Mouse (Mus musculus) bone marrow macrophage, adult 2 months (primary cell): ENCODE measurements around the gene Armc8. TPM values are rescaled to one million over a fixed set of nuclear protein-coding genes. Genes with fewer than 3 reads are reported as not detected.

Source experiments
- H3K27ac ChIP-seq: 2 replicates; pipeline ENCODE4 v1.5.1; 2012; ENCODE audit warnings: low read depth, low read length; ENCODE audit not compliant: insufficient read depth
- H3K4me1 ChIP-seq: 2 replicates; pipeline ENCODE4 v1.6.1; 2012; ENCODE audit warnings: low read length; ENCODE audit not compliant: control insufficient read depth, insufficient read depth
- H3K4me3 ChIP-seq: 2 replicates; pipeline ENCODE4 v1.5.1; 2012; ENCODE audit warnings: mild to moderate bottlenecking, low read length, moderate library complexity; ENCODE audit not compliant: insufficient read depth
- CTCF ChIP-seq: IDR thresholded peaks from 2 replicates; pipeline ENCODE4 v1.5.1; 2012; ENCODE audit warnings: low read depth, mild to moderate bottlenecking, low read length, moderate library complexity
- POLR2A ChIP-seq: IDR thresholded peaks from 2 replicates; pipeline ENCODE4 v1.6.1; 2012; ENCODE audit warnings: mild to moderate bottlenecking, low read depth, low read length, borderline replicate concordance
- polyA plus RNA-seq: library from polyadenylated mRNA; stranded (reverse); fragments of >200 nt; gene quantifications from 2 replicates; pipeline ENCODE4 v1.2.4, GENCODE M21; 2012; ENCODE audit not compliant: missing spikeins, insufficient read depth, insufficient read length

Gene Armc8
- polyA plus RNA-seq, 1 experiment: 17.4 TPM

- H3K27ac ChIP-seq: no peak overlapping the region
- no peak overlapping the region for H3K4me3 ChIP-seq
- H3K4me1 ChIP-seq: 0 out of 2 replicates have a peak, but pooled peaks cover 2% of the 10 kb centered on the region
- TF ChIP-seq CTCF (no peak), POLR2A (no peak)
These were observed 22.4 kb downstream of the Armc8 start for GRCm38 (mm10) chr9:99546259-99546658.

- Histone ChIP-seq H3K4me3 (no peak overlapping the region), H3K27ac (no peak overlapping the region), H3K4me1 (no peaks in the 10 kb centered on the region)
- TF ChIP-seq CTCF (no peak), POLR2A (no peak)
These were observed 36.8 kb downstream of the Armc8 start for GRCm38 (mm10) chr9:99531865-99532264.

- no peak for TF ChIP-seq CTCF
- no peak for TF ChIP-seq POLR2A
- Histone ChIP-seq H3K4me1 (peaks cover 6% of the 10 kb centered on the region), H3K27ac (no peak overlapping the region), H3K4me3 (no peak overlapping the region)
These were observed 62.8 kb downstream of the Armc8 start for GRCm38 (mm10) chr9:99505875-99506274.

GRCm38 (mm10) chr9:99499336-99499735, 69.4 kb downstream of the Armc8 start:
- TF ChIP-seq POLR2A (no peak), CTCF (no peak)
- 0 out of 2 replicates have a peak, but pooled peaks cover 2% of the 10 kb centered on the region for H3K4me1 ChIP-seq
- no peak overlapping the region for H3K27ac ChIP-seq
- no peak overlapping the region for H3K4me3 ChIP-seq

- H3K4me1 ChIP-seq: no peaks in the 10 kb centered on the region
- H3K4me3 ChIP-seq: no peak overlapping the region
- TF ChIP-seq POLR2A (no peak), CTCF (no peak)
- no peak overlapping the region for H3K27ac ChIP-seq
These were observed 76.0 kb downstream of the Armc8 start for GRCm38 (mm10) chr9:99492634-99493200.

GRCm38 (mm10) chr9:99491050-99491449, 77.6 kb downstream of the Armc8 start:
- no peak for TF ChIP-seq POLR2A
- no peak for TF ChIP-seq CTCF
- Histone ChIP-seq H3K4me3 (no peak overlapping the region), H3K27ac (no peak overlapping the region), H3K4me1 (no peaks in the 10 kb centered on the region)

- H3K27ac ChIP-seq: no peak overlapping the region
- no peak for TF ChIP-seq CTCF
- TF ChIP-seq POLR2A: no peak
- no peaks in the 10 kb centered on the region for H3K4me1 ChIP-seq
- no peak overlapping the region for H3K4me3 ChIP-seq
These were observed 80.9 kb downstream of the Armc8 start for GRCm38 (mm10) chr9:99487841-99488240.

- TF ChIP-seq POLR2A: no peak
- TF ChIP-seq CTCF: no peak
- no peak overlapping the region for H3K4me3 ChIP-seq
These were observed 81.5 kb downstream of the Armc8 start for GRCm38 (mm10) chr9:99487126-99487695.

GRCm38 (mm10) chr9:99485144-99485543, 83.6 kb downstream of the Armc8 start:
- H3K27ac ChIP-seq: no peak overlapping the region
- H3K4me1 ChIP-seq: no peaks in the 10 kb centered on the region
- TF ChIP-seq CTCF: no peak
- no peak for TF ChIP-seq POLR2A
- no peak overlapping the region for H3K4me3 ChIP-seq

More at GRCm38 (mm10) chr9:99487126-99487695, 81.5 kb downstream of the Armc8 start:
- no peaks in the 10 kb centered on the region for H3K4me1 ChIP-seq
- no peak overlapping the region for H3K27ac ChIP-seq

- TF ChIP-seq CTCF (no peak), POLR2A (no peak)
- no peak overlapping the region for H3K27ac ChIP-seq
- no peak overlapping the region for H3K4me3 ChIP-seq
- no peaks in the 10 kb centered on the region for H3K4me1 ChIP-seq
These were observed 84.1 kb downstream of the Armc8 start for GRCm38 (mm10) chr9:99484632-99485031.

GRCm38 (mm10) chr9:99483191-99483590, 85.5 kb downstream of the Armc8 start:
- TF ChIP-seq CTCF (no peak), POLR2A (no peak)
- Histone ChIP-seq H3K27ac (no peak overlapping the region), H3K4me3 (no peak overlapping the region), H3K4me1 (no peaks in the 10 kb centered on the region)

GRCm38 (mm10) chr9:99480764-99481163, 87.9 kb downstream of the Armc8 start:
- Histone ChIP-seq H3K4me3 (no peak overlapping the region), H3K27ac (no peak overlapping the region), H3K4me1 (no peaks in the 10 kb centered on the region)
- TF ChIP-seq POLR2A (no peak), CTCF (no peak)
